Mouse (Mus musculus) leukemia stem cell, adult 10-12 weeks (primary cell): ENCODE measurements around the gene Atp23. TPM values are rescaled to one million over a fixed set of nuclear protein-coding genes. Genes with fewer than 3 reads are reported as not detected.

Source experiments
- polyA plus RNA-seq: library from polyadenylated mRNA; stranded (reverse); fragments of >175 nt; gene quantifications from 2 replicates; pipeline ENCODE4 v1.2.3, GENCODE M21; 2012; ENCODE audit warnings: low replicate concordance

Gene Atp23
- polyA plus RNA-seq, result 7.7 and 11.9 TPM in 2 replicates

GRCm38 (mm10) chr10:126900821-126901487, at the start of gene Atp23:
TSS of gene Atp23 (minus strand) at chr10:126901355.

Other genes starting within 250 kb of the Atp23 start
- 54.0 and 101 TPM in 2 replicates for gene Ctdsp2, start 77.4 kb upstream of the Atp23 start, polyA plus RNA-seq
- 0.24 and 0.36 TPM in 2 replicates for gene Avil, start 99.4 kb upstream of the Atp23 start, polyA plus RNA-seq
- gene Tsfm, start 129.5 kb upstream of the Atp23 start, polyA plus RNA-seq, result 75.8 and 81.5 TPM in 2 replicates
- gene Mettl1, start 140.1 kb upstream of the Atp23 start, polyA plus RNA-seq, result 10.1 and 35.2 TPM in 2 replicates
- gene Eef1akmt3, start 140.2 kb upstream of the Atp23 start, polyA plus RNA-seq, result 0.23 and 0.30 TPM in 2 replicates
- not detected in 2 replicates for gene Cyp27b1, start 146.9 kb upstream of the Atp23 start, polyA plus RNA-seq
- gene March9, start 158.8 kb upstream of the Atp23 start, polyA plus RNA-seq, result 1.2 and 3.2 TPM in 2 replicates
- 1,058 and 1,859 TPM in 2 replicates for gene Cdk4, start 162.2 kb upstream of the Atp23 start, polyA plus RNA-seq
- 19.4 and 24.4 TPM in 2 replicates for gene Tspan31, start 168.9 kb upstream of the Atp23 start, polyA plus RNA-seq
- 26.3 and 51.9 TPM in 2 replicates for gene Agap2, start 173.9 kb upstream of the Atp23 start, polyA plus RNA-seq
- 127 and 168 TPM in 2 replicates for gene Os9, start 219.8 kb upstream of the Atp23 start, polyA plus RNA-seq